Mouse (Mus musculus) kidney, adult 2 months (tissue): Measurements from ENCODE around the gene Olfr508.

ENCODE experiments used
- CTCF ChIP-seq: fragments of 200-500 bp; conservative IDR thresholded peaks from 2 replicates; pipeline ENCODE4 v1.5.1; 2011; ENCODE audit warnings: low read depth, mild to moderate bottlenecking, control low read depth, low read length, moderate library complexity, mixed read lengths; ENCODE audit not compliant: insufficient read depth, insufficient read length
- POLR2A ChIP-seq: fragments of 200-500 bp; IDR thresholded peaks from one replicate; pipeline ENCODE4 v1.6.1; 2011; ENCODE audit warnings: low read depth, low read length, control low read depth

DNA sequence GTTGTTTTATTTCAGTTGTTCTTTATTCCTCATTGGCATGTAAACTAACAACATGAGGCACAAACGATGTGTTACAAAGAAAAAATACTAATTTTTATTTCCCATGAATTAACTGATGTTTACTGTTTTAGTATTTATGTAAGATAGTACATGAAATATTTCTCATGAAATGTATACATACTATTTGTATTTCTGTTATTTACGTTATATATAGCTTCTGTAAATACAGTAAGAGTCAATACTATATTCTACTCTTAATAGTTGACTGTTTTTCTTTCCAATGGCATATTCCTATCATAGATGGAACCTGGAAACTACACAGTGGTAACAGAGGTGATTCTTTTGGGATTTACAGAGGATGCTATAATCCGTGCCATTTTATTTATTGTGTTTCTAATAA is at the start of gene Olfr508:
- TF ChIP-seq CTCF: no peak
- no peak for TF ChIP-seq POLR2A
